Mouse (Mus musculus): ENCODE measurements at regions not wholly inside any gene's neighbourhood (a gene's known extent, or its start where the extent isn't known, plus 50 kb on each side); places are given as distances from the start of the nearest gene placed in this dataset.

GRCm38 (mm10) chr7:51722420-51722819 lies 100.6 kb downstream of the Slc17a6 start:
- DNase-seq (ENCODE audit: low spot score) = no peak

- DNase-seq (ENCODE audit: low spot score) = no peak
Measured at GRCm38 (mm10) chr7:51723955-51724354, 102.1 kb downstream of the Slc17a6 start.

- no peak for DNase-seq (ENCODE audit: low spot score)
Measured at GRCm38 (mm10) chr7:51736285-51736684, 114.5 kb downstream of the Slc17a6 start.

GRCm38 (mm10) chr7:51739590-51739989 lies 117.8 kb downstream of the Slc17a6 start:
- no peak for DNase-seq (ENCODE audit: low spot score)

- DNase-seq (ENCODE audit: low spot score) = no peak
Measured at GRCm38 (mm10) chr7:51740928-51741327, 119.1 kb downstream of the Slc17a6 start.

GRCm38 (mm10) chr7:51742720-51743119 lies 119.1 kb upstream of the Gas2 start:
- no peak for DNase-seq (ENCODE audit: low spot score)

- no peak for DNase-seq (ENCODE audit: low spot score)
Measured at GRCm38 (mm10) chr7:51745598-51745997, 116.2 kb upstream of the Gas2 start.

GRCm38 (mm10) chr7:51748633-51749303 lies 113.0 kb upstream of the Gas2 start:
- DNase-seq (ENCODE audit: low spot score) = no peak

- no peak for DNase-seq (ENCODE audit: low spot score)
Measured at GRCm38 (mm10) chr7:51749304-51750129, 112.3 kb upstream of the Gas2 start.

- no peak for DNase-seq (ENCODE audit: low spot score)
Measured at GRCm38 (mm10) chr7:51750271-51750670, 111.5 kb upstream of the Gas2 start.

GRCm38 (mm10) chr7:51753062-51753461 lies 108.8 kb upstream of the Gas2 start:
- DNase-seq (ENCODE audit: low spot score) = no peak

- no peak for DNase-seq (ENCODE audit: low spot score)
Measured at GRCm38 (mm10) chr7:51754208-51754888, 107.5 kb upstream of the Gas2 start.

GRCm38 (mm10) chr7:51756218-51756617 lies 105.6 kb upstream of the Gas2 start:
- DNase-seq (ENCODE audit: low spot score) = no peak

GRCm38 (mm10) chr7:51759536-51760153 lies 102.2 kb upstream of the Gas2 start:
- DNase-seq (ENCODE audit: low spot score) = no peak

- no peak for DNase-seq (ENCODE audit: low spot score)
Measured at GRCm38 (mm10) chr7:51767066-51767465, 94.7 kb upstream of the Gas2 start.

GRCm38 (mm10) chr7:51771895-51772871 lies 89.6 kb upstream of the Gas2 start:
- no peak for DNase-seq (ENCODE audit: low spot score)

GRCm38 (mm10) chr7:51775968-51776367 lies 85.8 kb upstream of the Gas2 start:
- no peak for DNase-seq (ENCODE audit: low spot score)

- no peak for DNase-seq (ENCODE audit: low spot score)
Measured at GRCm38 (mm10) chr7:51783070-51783776, 78.6 kb upstream of the Gas2 start.

- DNase-seq (ENCODE audit: low spot score) = no peak
Measured at GRCm38 (mm10) chr7:51783923-51784686, 77.7 kb upstream of the Gas2 start.
